Mouse (Mus musculus): Measurements from ENCODE around the gene Ndufb10.

GRCm38 (mm10) chr17:24751528-24751927, 27.2 kb upstream of the Ndufb10 start:
- no peak for TF ChIP-seq POLR2A (IDR thresholded peaks at IDR 0.05; ENCODE audit: insufficient read depth, low read depth, low read length)
- no peak for TF ChIP-seq CTCF (IDR thresholded peaks at IDR 0.05)
- TF ChIP-seq EP300 (IDR thresholded peaks at IDR 0.05; ENCODE audit: insufficient read depth, low read depth, low read length): no peak
